Mouse (Mus musculus) layer of hippocampus, adult 9-10 months (tissue): ENCODE measurements around the gene Triobp.

ENCODE experiments used
- DNase-seq: peaks from one replicate; pipeline ENCODE4 v3.0.0; 2022; ENCODE audit warnings: low spot score

Gene Triobp

DNA sequence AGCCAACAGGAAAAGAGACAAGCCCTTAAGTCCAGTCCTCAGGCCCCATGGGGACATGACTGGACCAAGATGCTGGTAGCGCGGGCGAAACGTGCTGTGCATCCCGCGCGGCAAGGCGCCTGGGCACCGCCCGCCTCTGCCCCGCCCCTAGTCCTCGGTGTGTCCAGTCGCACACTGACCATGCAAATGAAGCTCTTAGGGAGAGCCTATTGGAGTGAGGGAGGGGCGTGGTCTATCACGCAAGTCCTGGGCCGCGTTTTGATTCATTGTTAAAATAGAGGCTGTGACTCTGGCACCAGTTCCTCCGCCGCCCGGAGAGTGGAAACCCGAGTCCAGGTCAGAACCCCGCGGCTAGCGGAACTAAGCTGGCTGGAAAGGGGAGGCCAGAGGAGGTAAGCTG is at the start of gene Triobp:
Triobp (plus strand) TSS at position 68 of the 400 bp plus-strand sequence.
- no peak for DNase-seq

DNA sequence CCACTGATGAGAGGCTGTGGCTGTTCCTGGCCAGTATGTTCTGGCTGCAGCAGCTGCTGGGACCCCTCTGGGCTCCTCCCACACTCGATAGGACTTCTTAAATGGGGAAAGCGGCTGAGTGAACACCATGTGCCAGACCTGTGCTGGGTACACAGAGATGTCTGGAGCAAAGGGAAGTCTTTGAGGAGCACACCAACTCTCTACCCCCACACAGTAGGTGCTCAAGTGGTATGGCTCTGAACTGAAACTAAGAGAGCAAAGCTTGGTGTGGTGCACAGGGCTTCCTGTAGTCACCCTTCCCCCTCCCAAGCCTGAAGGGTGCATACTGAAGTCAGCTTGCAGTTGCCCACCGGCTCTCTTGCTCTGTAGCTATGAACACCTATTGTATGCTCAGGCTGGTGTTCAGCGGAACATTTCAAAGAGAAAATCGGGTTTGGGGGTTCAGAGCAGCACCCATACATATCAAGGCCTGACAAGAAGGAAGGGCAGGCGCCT is 49.0 kb upstream of the Triobp start:
- DNase-seq, result no peak

DNA sequence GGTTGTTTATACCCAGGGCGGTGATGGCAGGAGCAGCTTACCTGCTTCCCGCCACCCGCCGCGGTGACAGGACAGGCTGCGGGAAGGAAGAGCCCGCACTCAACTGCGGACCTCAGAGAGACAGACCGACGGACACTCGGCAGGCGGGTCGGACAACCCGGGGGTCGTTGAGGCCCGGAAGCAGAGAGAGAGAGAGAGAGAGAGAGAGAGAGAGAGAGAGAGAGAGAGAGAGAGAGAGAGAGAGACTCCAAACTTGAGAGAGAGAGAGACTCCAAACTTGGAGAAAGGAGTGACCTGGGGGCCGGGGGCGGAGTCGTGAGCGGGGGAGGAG is 48.1 kb upstream of the Triobp start, which contains the start of gene Gm49510:
Gm49510 (plus strand) TSS at position 259 of the 331 bp plus-strand sequence.
- no peak for DNase-seq

DNA sequence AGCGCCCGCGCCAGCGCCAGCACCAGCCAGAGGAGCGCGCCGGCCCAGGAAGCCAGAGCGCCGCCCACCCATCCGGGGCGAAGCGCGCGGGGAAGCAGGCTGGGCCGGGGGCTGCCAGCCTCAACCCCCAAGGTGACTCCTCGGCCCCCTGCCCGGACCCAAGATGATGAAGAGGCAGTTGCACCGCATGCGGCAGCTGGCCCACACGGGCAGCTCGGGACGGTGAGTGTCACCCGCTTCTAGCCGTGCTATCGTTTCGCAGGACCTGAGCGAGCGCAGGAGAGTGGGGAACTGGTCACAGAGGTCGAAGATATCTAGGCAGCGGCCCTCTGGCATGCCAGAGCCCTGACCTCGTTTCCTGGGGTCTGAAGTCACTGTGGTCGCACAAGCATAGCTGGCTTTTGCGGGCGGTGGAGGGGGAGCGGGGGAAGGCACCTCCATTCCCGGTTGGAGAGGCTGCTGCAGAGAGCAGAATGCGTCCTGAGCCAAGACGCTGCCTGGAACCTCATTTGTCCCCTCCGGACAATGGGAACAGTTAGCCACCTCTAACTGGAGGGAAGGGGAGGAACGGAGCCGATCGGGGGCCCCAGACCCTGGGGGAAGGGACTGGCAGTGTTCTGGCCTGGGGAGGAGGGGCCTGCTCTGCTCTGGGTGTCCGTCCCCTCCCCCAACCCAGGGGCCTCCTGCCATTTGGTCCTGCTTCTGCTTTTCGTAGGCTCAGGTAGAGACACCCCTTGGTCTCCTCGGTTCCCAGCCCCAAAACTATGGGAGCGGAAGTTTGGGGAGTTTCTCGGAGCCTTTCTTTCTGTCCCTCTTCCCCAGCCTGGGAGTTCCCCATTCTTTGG is 47.6 kb upstream of the Triobp start, which contains the start of gene Sh3bp1:
Sh3bp1 (plus strand) TSS at position 29 of the 845 bp plus-strand sequence.
- no peak for DNase-seq

DNA sequence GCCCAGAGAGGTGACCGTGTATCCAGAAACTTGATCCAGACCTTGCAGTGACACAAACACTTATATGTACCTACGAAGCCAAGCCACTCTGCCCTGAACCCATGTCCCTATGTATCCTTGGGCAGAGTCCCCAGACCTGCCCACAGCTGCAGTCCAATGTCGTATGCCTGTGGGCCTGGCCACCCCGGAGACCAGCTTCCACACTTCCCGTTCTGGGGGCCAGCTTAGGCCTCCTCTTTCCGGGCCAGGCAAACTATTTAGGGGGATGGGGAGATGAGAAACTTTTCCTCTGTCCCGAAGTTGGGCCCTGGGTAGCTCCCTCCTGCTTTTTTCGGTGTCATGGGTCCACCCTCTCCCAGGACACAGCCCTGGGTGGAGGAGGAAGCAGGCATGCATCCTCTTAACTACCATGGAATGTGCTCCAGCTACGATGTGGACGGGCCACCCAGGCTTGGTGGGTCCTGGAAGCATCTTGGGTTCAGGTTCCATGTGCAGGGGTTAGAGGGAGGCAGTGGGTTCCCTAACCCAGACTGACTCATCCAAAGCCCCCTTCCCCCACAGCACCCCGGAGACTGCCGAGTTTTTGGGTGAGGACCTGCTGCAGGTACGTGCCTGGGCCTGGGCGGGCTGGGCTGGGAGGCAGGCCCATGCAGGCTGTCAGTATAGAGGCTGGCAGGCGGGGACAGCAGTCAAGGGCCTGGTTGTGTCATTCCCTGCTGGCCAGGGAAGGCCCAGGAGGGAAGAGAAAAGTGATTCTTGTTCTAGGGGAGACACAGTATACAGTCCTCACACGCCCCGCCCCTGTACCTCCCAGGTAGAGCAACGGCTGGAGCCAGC is 46.7 kb upstream of the Triobp start:
- no peak for DNase-seq

DNA sequence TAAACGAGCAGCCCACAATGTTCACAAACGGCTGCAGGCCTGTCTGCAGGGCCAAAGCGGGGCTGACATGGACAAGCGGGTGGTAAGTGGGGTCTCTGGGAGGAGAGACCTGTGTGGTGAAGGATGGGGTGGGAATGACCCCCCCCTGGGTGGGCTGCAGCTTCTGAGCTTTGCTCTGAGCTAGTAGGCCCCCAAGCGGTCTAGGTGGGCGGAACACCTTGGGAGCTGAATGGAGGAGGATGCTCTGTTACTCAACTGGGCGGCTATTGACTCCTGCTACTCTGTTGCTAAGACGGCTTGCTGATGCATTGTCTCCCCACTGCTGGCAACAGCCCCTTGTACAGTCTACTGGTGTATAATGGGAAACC is 46.1 kb upstream of the Triobp start:
- DNase-seq, result no peak

DNA sequence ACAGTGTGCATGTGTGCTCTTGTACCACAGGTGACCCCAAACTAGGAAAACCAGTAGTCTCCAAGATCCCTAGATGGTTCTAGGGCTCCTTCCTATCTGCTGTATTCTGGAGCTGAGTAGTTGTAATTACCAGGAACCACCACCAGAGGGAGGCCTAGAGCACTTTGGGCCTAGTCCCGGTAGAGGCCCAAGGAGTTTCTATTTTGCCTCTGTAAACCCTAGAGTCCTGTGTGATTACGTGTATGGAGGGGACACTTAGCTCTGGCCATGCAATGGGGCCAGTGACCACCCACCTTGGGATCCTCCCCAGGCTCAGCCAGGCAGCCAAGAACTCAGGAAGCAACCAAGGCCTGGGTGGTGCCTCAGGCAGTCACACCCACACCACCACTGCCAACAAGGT is 44.3 kb upstream of the Triobp start:
- peak; percentile 66 for DNase-seq

DNA sequence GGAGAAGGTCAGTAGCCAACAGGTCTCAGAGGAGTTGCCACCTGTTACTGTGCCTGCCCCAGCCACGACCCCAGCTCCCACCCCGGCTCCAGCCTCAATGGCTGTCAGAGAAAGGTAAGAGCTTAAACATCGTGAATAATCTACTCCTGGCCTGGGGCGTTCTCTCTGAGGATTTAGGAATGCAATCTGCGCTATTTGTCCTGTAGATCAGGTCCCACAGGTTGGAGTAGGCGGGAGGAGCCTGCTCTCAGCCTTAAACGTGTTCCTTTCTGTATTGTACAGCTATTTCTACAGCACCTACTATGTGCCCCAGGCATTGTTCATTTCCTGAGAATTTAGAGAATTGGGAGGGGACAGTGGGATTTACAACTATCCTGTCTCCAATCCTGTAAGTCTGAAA is 39.1 kb upstream of the Triobp start:
- no peak for DNase-seq

DNA sequence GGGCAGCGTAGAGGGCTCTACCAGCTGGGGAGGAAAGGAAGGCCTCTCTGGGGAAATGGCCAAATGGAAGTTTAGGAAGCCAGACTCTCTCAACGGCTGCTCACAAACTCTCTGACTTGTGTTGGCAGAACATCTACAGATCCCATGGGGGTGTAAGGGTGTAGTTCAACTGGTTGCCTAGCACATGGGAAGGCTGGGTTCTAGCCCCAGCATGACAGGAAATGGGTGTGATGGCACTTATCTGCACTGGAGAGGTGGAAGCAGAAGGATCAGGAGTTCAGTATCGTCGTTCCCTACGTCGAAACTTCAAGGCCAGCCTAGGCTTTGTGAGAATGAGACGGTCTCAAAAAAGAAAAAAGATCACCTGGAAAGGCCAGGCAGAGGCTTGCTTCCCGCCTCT is 38.5 kb upstream of the Triobp start:
- no peak for DNase-seq

DNA sequence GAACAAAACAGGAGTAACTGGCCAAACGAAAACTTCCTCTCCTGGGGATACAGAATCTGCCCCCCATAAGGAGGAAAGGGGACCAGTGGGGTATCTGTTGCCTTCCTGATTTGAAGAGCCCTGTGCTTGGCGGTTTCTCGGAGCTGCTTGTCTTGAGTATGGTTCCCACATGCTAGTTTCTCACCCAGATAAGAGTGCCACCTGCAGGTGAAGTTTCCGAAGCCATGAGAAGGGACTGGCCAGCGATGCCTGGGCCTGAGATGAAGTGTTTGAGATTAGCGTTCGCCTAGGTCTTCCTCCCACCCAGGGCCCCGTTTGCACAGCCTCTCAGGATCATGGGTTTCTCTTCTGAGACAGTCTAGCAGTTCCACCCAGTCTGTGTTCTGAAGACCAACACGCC is 35.5 kb upstream of the Triobp start:
- no peak for DNase-seq

DNA sequence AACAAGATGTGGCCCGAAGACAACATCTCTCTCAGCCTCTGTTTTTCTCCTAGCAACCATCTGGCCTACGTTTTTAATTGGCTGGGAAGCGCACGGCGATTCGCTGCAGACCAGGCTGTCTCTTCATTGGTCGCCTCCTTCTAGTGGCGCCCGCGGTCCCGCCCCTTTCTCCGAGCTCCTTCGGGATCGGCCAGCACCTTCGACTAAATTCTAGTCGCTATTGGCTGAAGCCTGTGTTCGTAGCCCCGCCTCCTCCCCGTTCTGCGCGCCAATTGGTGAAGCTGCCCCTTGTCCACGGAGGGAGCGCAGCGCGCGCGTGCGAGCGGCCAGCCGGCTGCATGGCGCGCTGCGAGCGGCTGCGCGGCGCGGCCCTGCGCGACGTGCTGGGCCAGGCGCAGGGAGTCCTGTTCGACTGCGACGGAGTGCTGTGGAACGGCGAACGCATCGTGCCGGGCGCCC is 33.9 kb upstream of the Triobp start, which contains the start of gene Pdxp:
Pdxp (plus strand) TSS at position 288 of the 459 bp plus-strand sequence.
- peak; percentile 90 for DNase-seq

DNA sequence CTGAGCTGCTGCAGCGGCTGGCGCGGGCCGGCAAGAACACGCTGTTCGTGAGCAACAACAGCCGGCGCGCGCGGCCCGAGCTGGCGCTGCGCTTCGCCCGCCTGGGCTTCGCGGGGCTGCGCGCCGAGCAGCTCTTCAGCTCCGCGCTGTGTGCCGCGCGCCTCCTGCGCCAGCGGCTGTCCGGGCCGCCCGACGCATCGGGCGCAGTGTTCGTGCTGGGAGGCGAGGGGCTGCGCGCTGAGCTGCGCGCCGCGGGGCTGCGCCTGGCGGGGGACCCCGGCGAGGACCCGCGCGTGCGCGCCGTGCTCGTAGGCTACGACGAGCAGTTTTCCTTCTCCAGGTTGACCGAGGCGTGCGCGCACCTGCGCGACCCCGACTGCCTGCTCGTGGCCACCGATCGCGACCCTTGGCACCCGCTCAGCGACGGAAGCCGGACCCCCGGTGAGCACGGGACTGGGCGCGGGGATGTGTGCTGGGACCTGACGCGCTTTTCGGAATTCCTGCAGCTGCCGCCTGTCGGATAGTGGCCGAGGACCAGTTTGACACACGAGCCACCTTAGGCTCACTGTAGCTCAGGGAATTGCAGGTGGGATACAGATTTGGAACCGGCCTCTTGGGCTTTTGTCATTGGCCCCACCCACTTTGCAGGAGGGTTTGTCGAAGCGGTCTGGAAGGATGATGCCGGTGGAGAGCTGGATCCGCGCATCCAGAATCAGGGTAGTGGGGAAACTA is 33.3 kb upstream of the Triobp start:
- no peak for DNase-seq

DNA sequence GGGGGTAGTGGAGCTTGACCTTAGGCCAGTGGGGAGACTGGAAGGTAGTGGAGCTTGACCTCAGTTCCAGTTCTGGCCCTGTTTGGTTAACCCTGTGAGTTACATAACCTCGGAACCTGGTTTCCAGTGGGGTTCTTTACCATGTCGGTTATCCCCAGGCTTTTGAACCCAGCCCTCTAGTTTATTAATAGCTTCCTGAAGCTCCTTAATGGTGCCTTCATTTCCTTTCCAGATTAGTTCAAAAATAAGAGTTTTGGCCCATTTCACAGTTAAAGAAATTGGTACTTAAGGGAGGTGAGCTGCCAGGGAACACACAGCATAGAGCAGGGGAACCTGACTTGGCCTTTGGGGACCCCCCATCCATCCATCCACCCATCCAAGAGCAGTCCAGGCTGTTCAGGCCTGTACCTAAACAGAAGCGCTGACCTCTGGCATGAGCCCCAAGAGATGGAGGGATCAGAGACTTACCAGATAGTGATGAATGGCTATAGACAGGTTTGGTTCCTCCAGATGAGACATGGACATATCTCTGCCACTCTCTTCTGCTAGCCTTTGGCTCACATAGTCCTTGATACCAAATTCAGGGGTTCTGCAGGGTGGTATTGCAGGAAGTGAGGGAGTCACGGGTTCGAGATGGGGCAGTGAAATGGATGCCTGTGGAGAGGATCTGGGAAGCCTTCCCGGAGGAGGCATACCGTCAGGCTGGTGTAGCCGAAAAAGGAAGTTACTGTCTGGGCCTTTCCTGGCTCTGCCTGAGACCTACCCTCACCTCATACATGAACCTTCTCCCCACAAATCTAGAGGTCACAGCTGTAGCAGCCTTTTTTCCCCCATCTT is 32.5 kb upstream of the Triobp start:
- DNase-seq, result no peak

DNA sequence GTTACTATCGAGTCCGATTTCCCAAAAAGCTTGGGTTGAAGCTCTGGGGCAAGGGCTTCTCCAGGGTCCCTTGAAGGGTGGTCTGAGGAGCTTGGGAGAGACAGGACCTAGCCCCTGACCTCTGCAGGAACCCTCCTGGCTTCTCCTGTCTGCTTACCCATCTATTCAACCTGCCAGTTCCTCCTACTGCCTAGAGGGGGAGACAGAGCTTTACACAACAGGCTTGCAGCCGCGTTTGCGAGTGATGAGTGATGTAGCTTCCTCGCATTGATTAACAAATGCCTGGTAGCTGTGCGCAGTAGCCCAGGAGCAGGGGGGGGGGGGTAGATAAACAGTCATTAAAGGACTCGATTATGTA is 31.9 kb upstream of the Triobp start:
- peak; percentile 65 for DNase-seq

DNA sequence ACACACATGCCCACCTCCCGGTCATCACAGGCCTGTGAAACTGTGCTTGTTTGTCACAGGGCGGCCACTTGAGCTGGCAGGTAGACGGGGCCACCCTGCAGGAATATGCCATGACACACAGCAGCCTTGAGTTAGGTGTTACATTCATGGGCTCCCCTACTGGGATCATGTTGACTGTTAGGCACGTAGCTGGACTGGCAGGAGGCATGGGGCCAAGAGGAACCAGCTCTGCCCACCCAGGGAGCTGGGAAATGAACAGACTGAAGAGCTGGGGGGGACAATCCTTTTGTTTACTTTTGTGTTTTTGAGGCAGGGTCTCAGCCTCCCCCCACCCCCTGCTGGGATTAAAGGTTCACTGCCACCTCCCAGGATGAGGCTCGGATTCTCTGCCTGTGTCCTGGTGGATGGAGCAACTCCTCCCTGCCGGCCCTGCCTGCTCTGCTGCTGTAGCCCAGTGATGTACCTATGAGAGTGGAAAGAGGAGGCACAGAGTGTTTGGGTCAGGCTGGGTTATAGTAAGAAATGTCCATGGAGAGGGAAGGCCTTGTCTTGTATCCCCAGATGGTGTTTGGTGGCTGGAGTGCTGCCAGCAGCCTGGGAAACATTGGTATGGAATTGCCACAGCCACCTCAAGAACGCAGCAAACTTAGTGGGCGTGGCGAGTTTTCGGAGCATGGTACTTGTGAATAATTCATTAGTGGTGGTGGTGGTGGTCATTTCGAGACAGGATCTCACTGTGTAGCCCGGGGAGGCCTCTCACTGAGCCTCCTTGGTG is 31.3 kb upstream of the Triobp start:
- no peak for DNase-seq

DNA sequence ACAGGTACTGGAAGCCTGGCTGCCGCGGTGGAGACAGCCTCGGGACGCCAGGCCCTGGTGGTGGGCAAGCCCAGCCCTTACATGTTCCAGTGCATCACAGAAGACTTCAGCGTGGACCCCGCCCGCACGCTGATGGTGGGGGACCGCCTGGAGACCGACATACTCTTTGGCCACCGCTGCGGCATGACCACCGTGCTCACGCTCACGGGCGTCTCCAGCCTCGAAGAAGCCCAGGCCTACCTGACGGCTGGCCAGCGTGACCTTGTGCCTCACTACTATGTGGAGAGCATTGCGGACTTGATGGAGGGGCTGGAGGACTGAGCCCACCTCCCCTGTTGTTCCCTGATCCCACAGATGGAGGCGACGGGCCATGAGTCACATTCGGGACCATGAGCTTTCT is 29.4 kb upstream of the Triobp start:
- DNase-seq, result no peak

DNA sequence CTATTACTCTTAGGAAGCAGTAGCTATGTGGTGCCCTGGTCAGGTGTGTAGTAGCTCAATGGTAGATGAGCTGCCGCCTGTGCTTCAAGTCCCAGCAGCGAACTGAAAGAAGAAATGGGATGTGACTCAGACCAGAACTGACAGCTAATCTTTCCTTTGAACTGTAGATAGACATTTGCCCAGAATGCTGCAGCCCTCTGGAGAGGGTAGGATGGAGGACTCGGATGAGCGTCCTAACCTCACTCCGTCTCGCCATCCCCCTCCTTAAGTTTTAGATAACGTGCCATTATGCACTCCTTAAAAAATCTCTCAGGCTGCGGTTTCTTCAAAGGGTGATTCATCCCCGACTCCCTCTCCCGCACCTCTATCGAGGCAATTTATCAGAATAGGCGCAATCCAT is 27.6 kb upstream of the Triobp start:
- no peak for DNase-seq

DNA sequence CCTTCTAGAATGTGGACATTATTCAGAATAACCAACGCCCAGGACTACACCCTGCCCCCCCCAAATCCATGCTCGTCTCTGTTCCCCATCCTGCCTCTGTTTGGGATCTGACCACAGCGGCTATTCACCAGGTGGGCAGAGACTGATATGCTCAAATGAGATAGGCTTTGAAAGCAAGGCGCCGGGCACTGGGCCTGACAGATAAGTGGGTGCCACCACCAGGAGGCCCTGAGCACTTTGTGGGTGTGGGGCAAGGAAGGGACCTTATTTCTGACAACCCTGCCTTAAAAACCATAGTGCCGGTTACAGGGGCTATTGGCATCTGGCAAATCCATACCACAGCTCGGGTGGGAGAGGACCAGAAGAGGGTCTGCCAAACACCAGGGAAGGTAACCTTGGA is 24.8 kb upstream of the Triobp start:
- no peak for DNase-seq

DNA sequence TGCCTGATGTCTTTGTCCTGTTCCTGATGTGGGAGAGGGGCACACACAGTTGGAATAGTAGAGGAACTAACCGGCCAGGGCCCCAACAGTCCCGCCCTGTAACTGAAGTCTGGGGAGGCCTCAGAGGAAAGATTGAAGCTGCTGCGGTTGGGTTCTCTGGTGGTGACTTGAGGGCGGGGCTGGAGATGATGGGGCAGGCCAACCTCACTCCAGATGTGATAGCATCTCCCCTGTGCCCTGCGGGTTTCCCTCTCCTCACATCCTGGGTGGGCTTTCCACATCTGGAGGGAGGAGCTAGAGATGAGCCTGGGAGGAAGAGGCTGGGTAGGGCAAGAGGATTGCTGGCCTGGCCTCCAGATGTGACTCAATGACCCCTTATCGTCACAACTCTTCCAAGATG is 23.9 kb upstream of the Triobp start:
- no peak for DNase-seq

DNA sequence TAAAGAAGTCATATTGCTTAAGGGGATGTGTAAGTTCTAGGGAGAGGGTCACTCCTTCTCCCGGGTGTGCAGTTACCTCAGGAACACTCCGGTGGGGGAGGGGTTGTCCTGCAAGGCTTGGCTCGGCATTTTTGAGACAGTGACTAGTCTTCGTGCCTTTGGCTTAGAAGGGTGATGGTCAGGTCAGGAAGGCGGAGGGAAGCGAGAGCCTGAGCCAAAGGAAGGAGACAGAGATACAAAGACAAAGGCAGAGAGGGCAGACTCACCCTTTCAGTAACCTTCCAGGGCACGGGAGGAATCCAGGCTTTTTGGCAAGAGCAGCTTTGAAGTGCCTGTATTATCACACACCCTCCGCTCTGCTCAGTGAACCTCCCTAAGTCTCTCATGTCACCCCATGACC is 22.4 kb upstream of the Triobp start:
- DNase-seq, result no peak
